Mouse (Mus musculus): ENCODE data around the gene Gm7971. TPM values are rescaled to one million over a fixed set of nuclear protein-coding genes. Genes with fewer than 3 reads are reported as not detected.
"Not testable (repeated sequence)": the region's sequence is repeated elsewhere in the genome, so short reads cannot be mapped to it uniquely, and the experiment has no call there.

The Gm7971 gene
- not detected in 2 replicates for polyA plus RNA-seq (2015; fragmentation: Nextera tagmentation; extraction: Ambion mirVana)

- H3K4me1 ChIP-seq (replicated peaks; ENCODE audit: control insufficient read depth, insufficient read depth, low read length); H3K4me2 ChIP-seq (ENCODE audit: low read length); H3K27me3 ChIP-seq (replicated peaks; ENCODE audit: control insufficient read depth, insufficient read depth, low read length); H3K27ac ChIP-seq (ENCODE audit: low read length); ATAC-seq; H3K4me3 ChIP-seq (replicated peaks; ENCODE audit: low read length); H3K36me3 ChIP-seq (ENCODE audit: control insufficient read depth, insufficient read depth); H3K9me3 ChIP-seq (ENCODE audit: control insufficient read depth, low read length); H3K9ac ChIP-seq (replicated peaks; ENCODE audit: low read depth, low read length): not testable (repeated sequence)
- no CpG with 5 or more reads among the region's 1 CpGs for WGBS
Observed at GRCm38 (mm10) chr5:95594775-95595174, at the start of gene Gm7971. Gm7971 (minus strand) TSS chr5:95594875.

Other genes starting within 250 kb of the Gm7971 start
- not detected in 2 replicates for gene D5Ertd577e, start 138.1 kb downstream of the Gm7971 start, polyA plus RNA-seq (2015; fragmentation: Nextera tagmentation; extraction: Ambion mirVana)
- gene Gm3286, start 84.1 kb downstream of the Gm7971 start, polyA plus RNA-seq (2015; fragmentation: Nextera tagmentation; extraction: Ambion mirVana), result not detected in 2 replicates
- not detected in 2 replicates for gene Gm7978, start 141.3 kb upstream of the Gm7971 start, polyA plus RNA-seq (2015; fragmentation: Nextera tagmentation; extraction: Ambion mirVana)
- not detected in 2 replicates for gene Gm7982, start 147.1 kb upstream of the Gm7971 start, polyA plus RNA-seq (2015; fragmentation: Nextera tagmentation; extraction: Ambion mirVana)
- gene E330014E10Rik, start 181.1 kb upstream of the Gm7971 start, polyA plus RNA-seq (2015; fragmentation: Nextera tagmentation; extraction: Ambion mirVana), result not detected in 2 replicates